Mouse (Mus musculus) MEL (cell line): ENCODE results near the gene Cenpa. TPM values are rescaled to one million over a fixed set of nuclear protein-coding genes. Genes with fewer than 3 reads are reported as not detected.
A peak's percentile ranks its signal among the peaks of the same experiment; 100 is the strongest.

ENCODE experiments used
- DNase-seq: peaks from one replicate; pipeline ENCODE4 v3.0.0; 2011; ENCODE audit warnings: low read depth, low spot score
- H3K27ac ChIP-seq: 2 replicates; pipeline ENCODE4 v1.5.1; 2012; ENCODE audit warnings: low read depth, mild to moderate bottlenecking, control low read depth, low read length, moderate library complexity; ENCODE audit not compliant: control insufficient read depth
- H3K27me3 ChIP-seq, 2 experiments: fragments of 150-350 bp in 1 of 2; sonication (generic) in 1 of 2; 2 replicates each; pipeline ENCODE4 v1.6.1; 2012; ENCODE audit warnings: low read length in 2 of 2, mild to moderate bottlenecking in 2 of 2, improper control_type of control experiment in 1 of 2, moderate library complexity in 1 of 2; ENCODE audit not compliant: insufficient read depth in 2 of 2, control insufficient read depth in 1 of 2
- H3K36me3 ChIP-seq, 2 experiments: 2 replicates each; pipeline ENCODE4 v1.6.1; 2012 to 2014; ENCODE audit warnings: low read length in 2 of 2, improper control_type of control experiment in 1 of 2, inconsistent platforms in 1 of 2, mild to moderate bottlenecking in 1 of 2; ENCODE audit not compliant: insufficient read depth in 2 of 2, control insufficient read depth in 1 of 2
- H3K4me1 ChIP-seq, 2 experiments: fragments of 150-350 bp in 1 of 2; sonication (generic) in 1 of 2; 2 replicates each; pipeline ENCODE4 v1.6.1; 2012; ENCODE audit warnings: low read length in 2 of 2, improper control_type of control experiment in 1 of 2, mild to moderate bottlenecking in 1 of 2; ENCODE audit not compliant: insufficient read depth in 2 of 2, control insufficient read depth in 1 of 2
- H3K4me3 ChIP-seq, 2 experiments: fragments of 150-350 bp in 1 of 2; sonication (generic) in 1 of 2; 2 replicates each; pipeline ENCODE4 v1.5.1; 2012; ENCODE audit warnings: low read depth in 2 of 2, low read length in 2 of 2, mild to moderate bottlenecking in 2 of 2, moderate library complexity in 2 of 2, control low read depth in 1 of 2, improper control_type of control experiment in 1 of 2; ENCODE audit not compliant: control insufficient read depth in 1 of 2, insufficient read depth in 1 of 2
- H3K79me2 ChIP-seq: 2 replicates; pipeline ENCODE4 v1.6.1; 2012; ENCODE audit warnings: mild to moderate bottlenecking, low read length, moderate library complexity; ENCODE audit not compliant: control insufficient read depth, poor library complexity, insufficient read depth
- H3K9ac ChIP-seq: 2 replicates; pipeline ENCODE4 v1.6.1; 2012; ENCODE audit warnings: low read depth, mild to moderate bottlenecking, control low read depth, low read length, moderate library complexity; ENCODE audit not compliant: control insufficient read depth, poor library complexity, severe bottlenecking
- H3K9me3 ChIP-seq: fragments of 150-350 bp; sonication (generic); replicated peaks from 2 replicates; pipeline ENCODE4 v1.6.1; 2012; ENCODE audit warnings: mild to moderate bottlenecking, low read length, improper control_type of control experiment, moderate library complexity; ENCODE audit not compliant: insufficient read depth
- CHD1 ChIP-seq: IDR thresholded peaks from 2 replicates; pipeline ENCODE4 v1.6.1; 2012; ENCODE audit warnings: low read depth, mild to moderate bottlenecking, inconsistent platforms, low read length, improper control_type of control experiment
- CHD2 ChIP-seq: IDR thresholded peaks from 2 replicates; pipeline ENCODE4 v1.6.1; 2011; ENCODE audit warnings: low read length, improper control_type of control experiment
- CTCF ChIP-seq, 3 experiments: IDR thresholded peaks in 2 of 3; conservative IDR thresholded peaks in 1 of 3; 2 replicates each; pipeline ENCODE4 v1.5.1; 2011 to 2012; ENCODE audit warnings: low read length in 3 of 3, low read depth in 2 of 3, mild to moderate bottlenecking in 2 of 3, improper control_type of control experiment in 1 of 3, inconsistent platforms in 1 of 3, mixed read lengths in 1 of 3, moderate library complexity in 1 of 3; ENCODE audit not compliant: control insufficient read depth in 1 of 3, insufficient read depth in 1 of 3, poor library complexity in 1 of 3, severe bottlenecking in 1 of 3
- E2F4 ChIP-seq: IDR thresholded peaks from 2 replicates; pipeline ENCODE4 v1.6.1; 2011; ENCODE audit warnings: low read depth, low read length, improper control_type of control experiment, borderline replicate concordance
- ELF1 ChIP-seq: IDR thresholded peaks from 2 replicates; pipeline ENCODE4 v1.6.1; 2014; ENCODE audit warnings: low read depth, mild to moderate bottlenecking, inconsistent platforms, low read length, improper control_type of control experiment, moderate library complexity
- EP300 ChIP-seq, 2 experiments: IDR thresholded peaks; 2 replicates each; pipeline ENCODE4 v1.6.1; 2011; ENCODE audit warnings: improper control_type of control experiment in 2 of 2, low read length in 2 of 2, low read depth in 1 of 2, mild to moderate bottlenecking in 1 of 2
- ETS1 ChIP-seq: IDR thresholded peaks from 2 replicates; pipeline ENCODE4 v1.6.1; 2012; ENCODE audit warnings: low read depth, mild to moderate bottlenecking, inconsistent platforms, low read length, improper control_type of control experiment, moderate library complexity
- GABPA ChIP-seq: IDR thresholded peaks from 2 replicates; pipeline ENCODE4 v1.6.1; 2012; ENCODE audit warnings: low read depth, mild to moderate bottlenecking, inconsistent platforms, low read length, improper control_type of control experiment, moderate library complexity
- HCFC1 ChIP-seq: IDR thresholded peaks from 2 replicates; pipeline ENCODE4 v1.6.1; 2012; ENCODE audit warnings: low read depth, mild to moderate bottlenecking, inconsistent platforms, low read length, improper control_type of control experiment, moderate library complexity
- JUND ChIP-seq: IDR thresholded peaks from 2 replicates; pipeline ENCODE4 v1.6.1; 2011; ENCODE audit warnings: low read depth, mild to moderate bottlenecking, improper control_type of control experiment, low read length
- KAT2A ChIP-seq: conservative IDR thresholded peaks from 2 replicates; pipeline ENCODE4 v1.6.1; 2012; ENCODE audit warnings: low read depth, low read length, improper control_type of control experiment, inconsistent platforms
- MAFK ChIP-seq: IDR thresholded peaks from 2 replicates; pipeline ENCODE4 v1.6.1; 2011; ENCODE audit warnings: low read depth, mild to moderate bottlenecking, low read length, improper control_type of control experiment, borderline replicate concordance
- MAX ChIP-seq: IDR thresholded peaks from 2 replicates; pipeline ENCODE4 v1.6.1; 2011; ENCODE audit warnings: low read length, improper control_type of control experiment
- MAZ ChIP-seq: IDR thresholded peaks from 2 replicates; pipeline ENCODE4 v1.6.1; 2012; ENCODE audit warnings: low read depth, mild to moderate bottlenecking, inconsistent platforms, low read length, improper control_type of control experiment
- MEF2A ChIP-seq: IDR thresholded peaks from 2 replicates; pipeline ENCODE4 v1.6.1; 2014; ENCODE audit warnings: low read depth, mild to moderate bottlenecking, inconsistent platforms, low read length, improper control_type of control experiment; ENCODE audit not compliant: poor library complexity, insufficient replicate concordance, severe bottlenecking; ENCODE audit errors: extremely low read depth
- MXI1 ChIP-seq: IDR thresholded peaks from 2 replicates; pipeline ENCODE4 v1.6.1; 2011; ENCODE audit warnings: mild to moderate bottlenecking, low read depth, low read length, improper control_type of control experiment
- MYC ChIP-seq: IDR thresholded peaks from 2 replicates; pipeline ENCODE4 v1.6.1; 2011; ENCODE audit warnings: low read depth, mild to moderate bottlenecking, low read length, improper control_type of control experiment, moderate library complexity
- NELFE ChIP-seq: IDR thresholded peaks from 2 replicates; pipeline ENCODE4 v1.6.1; 2011; ENCODE audit warnings: low read depth, low read length, improper control_type of control experiment
- NRF1 ChIP-seq: IDR thresholded peaks from 2 replicates; pipeline ENCODE4 v1.6.1; 2014; ENCODE audit warnings: low read depth, mild to moderate bottlenecking, inconsistent platforms, low read length, improper control_type of control experiment, moderate library complexity; ENCODE audit not compliant: poor library complexity, insufficient read depth, severe bottlenecking
- POLR2A ChIP-seq, 2 experiments: IDR thresholded peaks; 2 replicates each; pipeline ENCODE4 v1.6.1; 2011 to 2012; ENCODE audit warnings: low read length in 2 of 2, mild to moderate bottlenecking in 2 of 2, control low read depth in 1 of 2, improper control_type of control experiment in 1 of 2, low read depth in 1 of 2, moderate library complexity in 1 of 2; ENCODE audit not compliant: control insufficient read depth in 1 of 2, insufficient read depth in 1 of 2, poor library complexity in 1 of 2
- POLR2AphosphoS2 ChIP-seq: IDR thresholded peaks from 2 replicates; pipeline ENCODE4 v1.6.1; 2011; ENCODE audit warnings: low read length, improper control_type of control experiment
- POLR2AphosphoS5 ChIP-seq: IDR thresholded peaks from 2 replicates; pipeline ENCODE4 v1.6.1; 2012; ENCODE audit warnings: low read depth, borderline replicate concordance, mild to moderate bottlenecking, inconsistent platforms, low read length, moderate library complexity, mixed read lengths
- RCOR1 ChIP-seq: IDR thresholded peaks from 2 replicates; pipeline ENCODE4 v1.6.1; 2012; ENCODE audit warnings: low read depth, mild to moderate bottlenecking, inconsistent platforms, low read length, improper control_type of control experiment
- SIN3A ChIP-seq: IDR thresholded peaks from 2 replicates; pipeline ENCODE4 v1.6.1; 2012; ENCODE audit warnings: low read length, improper control_type of control experiment, inconsistent platforms
- SMC3 ChIP-seq: IDR thresholded peaks from 2 replicates; pipeline ENCODE4 v1.6.1; 2011; ENCODE audit warnings: low read depth, low read length, improper control_type of control experiment
- TBP ChIP-seq: IDR thresholded peaks from 2 replicates; pipeline ENCODE4 v1.8.0; 2011; ENCODE audit warnings: low read depth, low read length, improper control_type of control experiment
- TCF12 ChIP-seq: IDR thresholded peaks from 2 replicates; pipeline ENCODE4 v1.6.1; 2014; ENCODE audit warnings: low read depth, mild to moderate bottlenecking, inconsistent platforms, low read length, improper control_type of control experiment, moderate library complexity
- UBTF ChIP-seq: IDR thresholded peaks from 2 replicates; pipeline ENCODE4 v1.6.1; 2012; ENCODE audit warnings: low read depth, mild to moderate bottlenecking, inconsistent platforms, low read length, improper control_type of control experiment, moderate library complexity, borderline replicate concordance; ENCODE audit not compliant: insufficient read depth
- USF1 ChIP-seq: IDR thresholded peaks from 2 replicates; pipeline ENCODE4 v1.6.1; 2014; ENCODE audit warnings: low read depth, mild to moderate bottlenecking, inconsistent platforms, low read length, improper control_type of control experiment, moderate library complexity
- USF2 ChIP-seq, 2 experiments: IDR thresholded peaks; 2 replicates each; pipeline ENCODE4 v1.6.1; 2011 to 2012; ENCODE audit warnings: improper control_type of control experiment in 2 of 2, low read length in 2 of 2, borderline replicate concordance in 1 of 2, inconsistent platforms in 1 of 2, low read depth in 1 of 2, mild to moderate bottlenecking in 1 of 2; ENCODE audit not compliant: insufficient read depth in 1 of 2
- ZC3H11A ChIP-seq: IDR thresholded peaks from 2 replicates; pipeline ENCODE4 v1.6.1; 2012; ENCODE audit warnings: low read depth, mild to moderate bottlenecking, inconsistent platforms, low read length, improper control_type of control experiment
- ZMIZ1 ChIP-seq: IDR thresholded peaks from 2 replicates; pipeline ENCODE4 v1.6.1; 2012; ENCODE audit warnings: low read depth, mild to moderate bottlenecking, inconsistent platforms, low read length, improper control_type of control experiment, moderate library complexity
- ZNF384 ChIP-seq: IDR thresholded peaks from 2 replicates; pipeline ENCODE4 v1.6.1; 2012; ENCODE audit warnings: low read depth, mild to moderate bottlenecking, inconsistent platforms, low read length, improper control_type of control experiment
- polyA plus RNA-seq, 2 experiments: library from polyadenylated mRNA; stranded (reverse) in 1 of 2; unstranded in 1 of 2; fragments of >175 nt in 1 of 2; fragments of >200 nt in 1 of 2; gene quantifications; 2 replicates each; pipeline versions ENCODE4 v1.2.1 to v1.2.4; 2012; ENCODE audit warnings: low replicate concordance in 2 of 2, low read depth in 1 of 2; ENCODE audit not compliant: insufficient read length in 2 of 2, insufficient read depth in 1 of 2, missing spikeins in 1 of 2
- total RNA-seq: library from RNA; depleted of rRNA; stranded (reverse); fragments of 300-350 nt; gene quantifications from 2 replicates; pipeline ENCODE4 v1.2.3, GENCODE M21; 2012; rRNA removed

Cenpa gene
- total RNA-seq (341 and 345 TPM in 2 replicates), polyA plus RNA-seq (100 to 1,000 TPM; 100 to 566 TPM)

DNA sequence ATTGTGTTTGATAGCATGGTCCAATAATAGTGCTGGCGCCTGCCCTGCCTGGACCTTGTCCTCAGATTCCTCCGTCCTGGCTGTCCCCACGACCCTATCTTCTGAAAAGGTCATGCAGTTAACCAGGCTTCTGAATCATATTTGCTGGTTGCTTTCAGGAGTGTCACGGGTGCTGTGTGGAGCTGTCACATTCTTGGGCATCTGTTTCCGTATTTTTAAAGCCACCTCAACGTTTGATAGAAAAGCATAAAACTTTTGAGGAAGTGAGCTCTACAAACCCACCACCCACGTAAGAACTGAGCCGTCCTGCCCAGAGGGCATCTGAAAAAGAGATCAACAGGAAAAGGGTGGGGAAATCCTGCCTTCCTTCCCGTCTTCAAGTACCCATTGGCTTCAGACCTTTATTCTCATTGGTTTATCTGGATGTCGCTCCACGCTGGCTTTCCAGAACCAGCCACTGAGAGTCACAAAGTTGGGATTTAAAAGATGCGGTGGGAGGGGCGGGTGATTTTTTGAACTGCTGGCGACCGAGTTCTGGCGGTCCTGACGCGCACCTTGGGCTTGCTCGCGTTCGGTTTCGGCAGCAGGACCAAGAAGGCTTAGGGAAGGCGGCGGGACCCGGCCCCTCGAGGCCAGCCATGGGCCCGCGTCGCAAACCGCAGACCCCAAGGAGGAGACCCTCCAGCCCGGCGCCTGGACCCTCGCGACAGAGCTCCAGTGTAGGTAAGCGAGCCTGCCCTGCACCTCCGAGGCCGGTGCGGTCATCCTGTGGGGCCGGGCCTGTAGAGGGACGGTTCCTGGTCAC lies at the start of gene Cenpa:
Gene Cenpa, plus strand, starts transcription at position 387 of the 805 bp plus-strand sequence.
- H3K4me1 ChIP-seq, result peaks cover 15 to 26% of the 10 kb centered on the region in 2 experiments
- peaks cover 24 to 34% of the 10 kb centered on the region in 2 experiments for H3K36me3 ChIP-seq
- no peaks in the 10 kb centered on the region for H3K27me3 ChIP-seq
- no peaks in the 10 kb centered on the region for H3K9me3 ChIP-seq
- no peak for TF ChIP-seq CTCF (IDR thresholded peaks at IDR 0.05 in 2 of 3, conservative IDR thresholded peaks at IDR 0.05 in 1 of 3; ENCODE audit: control insufficient read depth in 1 of 3, insufficient read depth in 1 of 3, low read depth in 2 of 3, low read length in 3 of 3, poor library complexity in 1 of 3, severe bottlenecking in 1 of 3)
- TF ChIP-seq POLR2AphosphoS5, result peak; percentile 15; the same call in 1 of the 2 replicates
- peak; percentile 37; the same call in 1 of the 2 replicates for TF ChIP-seq RCOR1
- peak; percentile 92 for TF ChIP-seq ETS1
- TF ChIP-seq POLR2AphosphoS2, result peak; percentile 91
- peak; percentile 68 for TF ChIP-seq KAT2A
- TF ChIP-seq JUND, result no peak; the same call in 1 of the 2 replicates
- TF ChIP-seq MAZ, result peak; percentile 95
- TF ChIP-seq NRF1, result no peak
- no peak for TF ChIP-seq ZC3H11A
- TF ChIP-seq MAFK, result 0 out of 2 replicates have a peak, but pooled peaks have one; percentile 37
- TF ChIP-seq HCFC1, result peak; percentile 85
- peak; percentile 91 for TF ChIP-seq ELF1
- TF ChIP-seq MXI1, result peak; percentile 95
- TF ChIP-seq TCF12, result peak; percentile 79
- peak; percentile 99 for TF ChIP-seq SIN3A
- peak; percentile 28 for TF ChIP-seq USF1
- peak; percentile 81 for TF ChIP-seq MAX
- TF ChIP-seq CHD2, result peak; percentile 87
- TF ChIP-seq SMC3, result no peak
- peak; percentile 96 for TF ChIP-seq TBP
- peak; percentile 98 for TF ChIP-seq ZMIZ1
- no peak for TF ChIP-seq E2F4
- TF ChIP-seq USF2 (IDR thresholded peaks at IDR 0.05; ENCODE audit: borderline replicate concordance in 1 of 2, insufficient read depth in 1 of 2, low read depth in 1 of 2, low read length in 2 of 2), result no peak
- peak; percentile 98 for TF ChIP-seq NELFE
- no peak for TF ChIP-seq MEF2A
- no peak for TF ChIP-seq UBTF
- TF ChIP-seq ZNF384, result peak; percentile 42; the same call in 1 of the 2 replicates
- TF ChIP-seq CHD1, result no peak
- TF ChIP-seq GABPA, result no peak
- peak; percentile 72 for TF ChIP-seq MYC
- peak; percentile 83 to 96 for TF ChIP-seq POLR2A (IDR thresholded peaks at IDR 0.05; ENCODE audit: control insufficient read depth in 1 of 2, insufficient read depth in 1 of 2, low read depth in 1 of 2, low read length in 2 of 2, poor library complexity in 1 of 2)
- peak in 1 of 2 experiments; percentile 54; a peak in 1 of 4 replicates for TF ChIP-seq EP300 (IDR thresholded peaks at IDR 0.05; ENCODE audit: low read depth in 1 of 2, low read length in 2 of 2)
- DNase-seq, result peak; percentile 100
- H3K27ac ChIP-seq, result peak within 1 kb of the TSS; percentile 98
- H3K79me2 ChIP-seq, result peaks cover 41% of the 10 kb centered on the region
- H3K9ac ChIP-seq, result peak within 1 kb of the TSS; percentile 90
- peak within 1 kb of the TSS; percentile 88 to 97 for H3K4me3 ChIP-seq
